18 mouse cellular contexts compared by ENCODE assay signal in the genomic region with DNA sequence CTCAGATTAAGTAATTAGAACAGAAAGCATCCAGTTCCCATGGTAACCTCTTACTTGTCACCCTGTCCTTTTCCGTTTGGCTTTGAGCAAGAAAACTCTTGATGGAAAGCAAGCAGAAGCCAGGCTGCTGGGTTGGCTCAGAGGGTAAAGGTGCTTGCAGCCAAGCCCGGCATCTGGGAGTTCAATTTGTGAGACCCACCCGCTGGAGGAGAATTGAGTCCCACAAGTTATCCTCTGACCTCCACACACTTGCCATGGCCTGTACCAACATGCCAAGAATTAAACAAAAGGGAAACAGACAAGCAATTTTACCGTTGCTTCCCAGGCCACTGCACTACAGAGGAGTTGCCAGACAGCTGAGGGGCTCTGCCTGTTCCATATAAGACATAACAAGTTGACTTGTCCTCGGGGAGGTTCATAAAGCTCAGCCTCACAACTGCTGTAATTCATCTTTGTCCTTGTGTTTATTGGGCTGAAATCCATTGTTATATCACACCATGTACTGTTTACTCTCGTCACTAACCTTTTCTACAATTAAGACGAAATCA. TPM values are rescaled to one million over a fixed set of nuclear protein-coding genes. Genes with fewer than 3 reads are reported as not detected.
DNase-seq lines count a peak whose midpoint lies in the region; ATAC-seq and TF ChIP-seq lines count a peak whose summit lies in the region.
"Had no signal": no experiment of that assay in that cellular context is flagged by ENCODE, and none has a peak within 500 bp of the region (broad histone marks: within the 10 kb centered on the region; RNA-seq: fewer than 3 reads in every experiment).

No protein-coding gene starts in this region.

- no peak for DNase-seq in heart, embryonic 10.5 days (ENCODE audit: low spot score)
- DNase-seq in midbrain, embryonic 10.5 days (ENCODE audit: low spot score): no peak
- no peak for DNase-seq in midbrain, embryonic 14.5 days
- no peak for DNase-seq in adrenal gland, postnatal 14 days
- DNase-seq in adrenal gland, postnatal 4 days (ENCODE audit: low spot score in 2 of 2): no peak
- DNase-seq: adrenal gland, postnatal 25 days; cerebellum, adult 8-10 months; gastrocnemius, postnatal 25 days had no signal

- no peaks in the 10 kb centered on the region for H3K4me1 ChIP-seq in heart, embryonic 16.5 days (ENCODE audit: control insufficient read depth, insufficient read depth, low read length)
- H3K4me1 ChIP-seq in heart, embryonic 10.5 days: peaks cover 12% of the 10 kb centered on the region
- H3K4me1 ChIP-seq in midbrain, embryonic 10.5 days: peaks cover 21% of the 10 kb centered on the region
- H3K4me1 ChIP-seq in midbrain, embryonic 14.5 days (ENCODE audit: control insufficient read depth, insufficient read depth, low read length): no peaks in the 10 kb centered on the region
- H3K4me1 ChIP-seq in bone marrow macrophage, adult 2 months (ENCODE audit: control insufficient read depth, insufficient read depth, low read length): peaks cover 45% of the 10 kb centered on the region
- no peaks in the 10 kb centered on the region for H3K4me1 ChIP-seq in stomach, embryonic 15.5 days

- H3K27ac ChIP-seq in heart, embryonic 16.5 days (ENCODE audit: low read length): 0 out of 2 replicates have a peak overlapping the region, but pooled peaks have one; percentile 9
- H3K27ac ChIP-seq in heart, embryonic 10.5 days: no peak overlapping the region
- 0 out of 2 replicates have a peak overlapping the region, but pooled peaks have one; percentile 28 for H3K27ac ChIP-seq in midbrain, embryonic 10.5 days (replicated peaks)
- H3K27ac ChIP-seq in midbrain, embryonic 14.5 days (replicated peaks; ENCODE audit: low read depth, low read length): no peak overlapping the region
- H3K27ac ChIP-seq in bone marrow macrophage, adult 2 months (ENCODE audit: insufficient read depth, low read depth, low read length): peak overlapping the region; percentile 57; the same call in 1 of the 2 replicates
- 0 out of 2 replicates have a peak overlapping the region, but pooled peaks have one; percentile 11 for H3K27ac ChIP-seq in stomach, embryonic 15.5 days
- H3K27ac ChIP-seq: embryonic facial prominence, embryonic 10.5 days; forebrain, embryonic 12.5 days; hindbrain, embryonic 13.5 days; midbrain, embryonic 12.5 days had no signal

- H3K4me2 ChIP-seq in heart, embryonic 16.5 days (ENCODE audit: low read depth, low read length): no peak overlapping the region
- H3K4me2 ChIP-seq in midbrain, embryonic 14.5 days (ENCODE audit: low read length): no peak overlapping the region
- no peak overlapping the region for H3K4me2 ChIP-seq in stomach, embryonic 15.5 days
- H3K4me2 ChIP-seq: forebrain, embryonic 12.5 days; heart, embryonic 12.5 days; hindbrain, embryonic 13.5 days; liver, embryonic 11.5 days; midbrain, embryonic 12.5 days had no signal

- H3K27me3 ChIP-seq in heart, embryonic 16.5 days (ENCODE audit: control insufficient read depth, insufficient read depth, low read length): no peaks in the 10 kb centered on the region
- no peaks in the 10 kb centered on the region for H3K27me3 ChIP-seq in heart, embryonic 10.5 days (ENCODE audit: insufficient read depth, poor library complexity, severe bottlenecking)
- H3K27me3 ChIP-seq in midbrain, embryonic 10.5 days (ENCODE audit: low read depth, poor library complexity, severe bottlenecking): no peaks in the 10 kb centered on the region
- no peaks in the 10 kb centered on the region for H3K27me3 ChIP-seq in midbrain, embryonic 14.5 days (ENCODE audit: control insufficient read depth, insufficient read depth, low read length)
- no peaks in the 10 kb centered on the region for H3K27me3 ChIP-seq in stomach, embryonic 15.5 days (replicated peaks)
- H3K27me3 ChIP-seq: forebrain, embryonic 12.5 days; heart, embryonic 12.5 days; hindbrain, embryonic 13.5 days had no signal

- H3K9ac ChIP-seq in heart, embryonic 16.5 days (ENCODE audit: low read length): no peak overlapping the region
- no peak overlapping the region for H3K9ac ChIP-seq in midbrain, embryonic 14.5 days (replicated peaks; ENCODE audit: low read length)
- H3K9ac ChIP-seq in stomach, embryonic 15.5 days: no peak overlapping the region
- H3K9ac ChIP-seq: forebrain, embryonic 12.5 days; heart, embryonic 12.5 days; hindbrain, embryonic 13.5 days; midbrain, embryonic 12.5 days had no signal

- no peak for TF ChIP-seq POLR2A in bone marrow macrophage, adult 2 months (IDR thresholded peaks at IDR 0.05; ENCODE audit: borderline replicate concordance, low read depth, low read length)

- no peak overlapping the region for H3K4me3 ChIP-seq in heart, embryonic 16.5 days (ENCODE audit: low read length)
- no peak overlapping the region for H3K4me3 ChIP-seq in heart, embryonic 10.5 days
- H3K4me3 ChIP-seq in midbrain, embryonic 10.5 days: no peak overlapping the region
- no peak overlapping the region for H3K4me3 ChIP-seq in midbrain, embryonic 14.5 days (replicated peaks; ENCODE audit: low read depth, low read length)
- no peak overlapping the region for H3K4me3 ChIP-seq in bone marrow macrophage, adult 2 months (ENCODE audit: insufficient read depth, low read length)
- no peak overlapping the region for H3K4me3 ChIP-seq in stomach, embryonic 15.5 days (replicated peaks)
- H3K4me3 ChIP-seq: embryonic facial prominence, embryonic 10.5 days; forebrain, embryonic 12.5 days; heart, embryonic 12.5 days; hindbrain, embryonic 13.5 days; midbrain, embryonic 12.5 days had no signal

- TF ChIP-seq CTCF in bone marrow macrophage, adult 2 months (IDR thresholded peaks at IDR 0.05; ENCODE audit: low read depth, low read length): no peak

- no peak for ATAC-seq in heart, embryonic 16.5 days (replicated peaks; ENCODE audit: extremely low read depth, insufficient read depth, low FRiP score)
- ATAC-seq in midbrain, embryonic 14.5 days (ENCODE audit: low FRiP score, low TSS enrichment): no peak
- no peak for ATAC-seq in stomach, embryonic 15.5 days (ENCODE audit: insufficient read depth, low FRiP score, low read depth)
- ATAC-seq: activated CD4-positive, CD25-positive, alpha-beta regulatory T cell, adult 4 months had no signal

- no peaks in the 10 kb centered on the region for H3K9me3 ChIP-seq in heart, embryonic 16.5 days (replicated peaks; ENCODE audit: control insufficient read depth, low read length)
- H3K9me3 ChIP-seq in heart, embryonic 10.5 days: no peaks in the 10 kb centered on the region
- no peaks in the 10 kb centered on the region for H3K9me3 ChIP-seq in midbrain, embryonic 10.5 days (replicated peaks)
- H3K9me3 ChIP-seq in midbrain, embryonic 14.5 days (ENCODE audit: control insufficient read depth, low read length): no peaks in the 10 kb centered on the region
- no peaks in the 10 kb centered on the region for H3K9me3 ChIP-seq in stomach, embryonic 15.5 days
- H3K9me3 ChIP-seq: embryonic facial prominence, embryonic 10.5 days; forebrain, embryonic 12.5 days; heart, embryonic 12.5 days; hindbrain, embryonic 13.5 days; midbrain, embryonic 12.5 days had no signal

- 66% methylated on average over 7 of the region's 7 CpGs for WGBS in heart, embryonic 16.5 days
- 71% methylated on average over 7 of the region's 7 CpGs for WGBS in heart, embryonic 10.5 days
- 72% methylated on average over 7 of the region's 7 CpGs for WGBS in midbrain, embryonic 10.5 days
- 63% methylated on average over 7 of the region's 7 CpGs for WGBS in midbrain, embryonic 14.5 days
- WGBS in stomach, embryonic 15.5 days: 51% methylated on average over 7 of the region's 7 CpGs

- no peaks in the 10 kb centered on the region for H3K36me3 ChIP-seq in heart, embryonic 16.5 days (ENCODE audit: control insufficient read depth, insufficient read depth)
- H3K36me3 ChIP-seq in heart, embryonic 10.5 days: no peaks in the 10 kb centered on the region
- H3K36me3 ChIP-seq in midbrain, embryonic 10.5 days: no peaks in the 10 kb centered on the region
- peaks cover 8% of the 10 kb centered on the region; the same call in 1 of the 2 replicates for H3K36me3 ChIP-seq in midbrain, embryonic 14.5 days (ENCODE audit: control insufficient read depth, insufficient read depth, low read length)
- H3K36me3 ChIP-seq in stomach, embryonic 15.5 days: no peaks in the 10 kb centered on the region
- H3K36me3 ChIP-seq: heart, embryonic 12.5 days; midbrain, embryonic 12.5 days had no signal

RNA-seq across cellular contexts. Expression of gene Hspa8, which starts 34.7 kb away (rescaled TPM):
- polyA plus RNA-seq in heart, embryonic 16.5 days (2015; fragmentation: Nextera tagmentation; extraction: Ambion mirVana): 2,017 and 2,064 TPM in 2 replicates
- polyA plus RNA-seq in heart, embryonic 10.5 days (2016; fragmentation: Nextera tagmentation; extraction: Ambion mirVana): 2,804 and 3,368 TPM in 2 replicates
- 3,165 and 3,904 TPM in 2 replicates for polyA plus RNA-seq in midbrain, embryonic 10.5 days (2016; fragmentation: Nextera tagmentation; extraction: Ambion mirVana)
- 2,437 and 3,041 TPM in 2 replicates for polyA plus RNA-seq in midbrain, embryonic 14.5 days (2014; fragmentation: Nextera tagmentation; extraction: Ambion mirVana)
- 1,438 and 1,604 TPM in 2 replicates for polyA plus RNA-seq in bone marrow macrophage, adult 2 months (2012; ENCODE audit: insufficient read depth, insufficient read length, missing spikeins)
- polyA plus RNA-seq in stomach, embryonic 15.5 days (2015; fragmentation: Nextera tagmentation; extraction: Ambion mirVana): 2,024 and 2,425 TPM in 2 replicates
- total RNA-seq in adrenal gland, postnatal 14 days (2021): 1,718 and 2,240 TPM in 2 replicates
- 1,000 to 10,000 TPM; 1,260 to 1,409 TPM for total RNA-seq in adrenal gland, postnatal 4 days (2021)

Comparison
In these comparisons a context has a peak if more than half of its experiments do, and no peak if none do; other contexts are left out.
1. H3K27ac ChIP-seq: peak in heart, embryonic 16.5 days (single experiment), midbrain, embryonic 10.5 days (single experiment), bone marrow macrophage, adult 2 months (single experiment) and stomach, embryonic 15.5 days (single experiment); none in heart, embryonic 10.5 days (single experiment) and midbrain, embryonic 14.5 days (single experiment).